Mouse (Mus musculus) ES-E14 (cell line): ENCODE measurements around the gene 4930558K02Rik.

Experiments used
- HCFC1 ChIP-seq: IDR thresholded peaks from 2 replicates; pipeline ENCODE4 v1.6.1; 2012; ENCODE audit warnings: low read length, inconsistent platforms, borderline replicate concordance; ENCODE audit not compliant: insufficient read depth
- MAFK ChIP-seq: IDR thresholded peaks from 2 replicates; pipeline ENCODE4 v1.6.1; 2014; ENCODE audit warnings: mild to moderate bottlenecking, low read depth, low read length, inconsistent platforms; ENCODE audit not compliant: insufficient read depth

- TF ChIP-seq HCFC1 (no peak), MAFK (no peak)
Measured at GRCm38 (mm10) chr1:161931817-161932216, 47.6 kb downstream of the 4930558K02Rik start.
